Mouse (Mus musculus): ENCODE results near the gene Exosc9. TPM values are rescaled to one million over a fixed set of nuclear protein-coding genes. Genes with fewer than 3 reads are reported as not detected.
"Not testable (repeated sequence)": the region's sequence is repeated elsewhere in the genome, so short reads cannot be mapped to it uniquely, and the experiment has no call there.

The Exosc9 gene
- total and polyA plus RNA-seq, 3 experiments: 3.7 to 96.7 (median 40.9) TPM

GRCm38 (mm10) chr3:36563666-36564065, 11.3 kb downstream of the Exosc9 start:
- no peak for DNase-seq (ENCODE audit: low spot score)
- H3K36me3 ChIP-seq (replicated peaks): peaks cover 83% of the 10 kb centered on the region

GRCm38 (mm10) chr3:36569836-36570235, 17.4 kb downstream of the Exosc9 start:
- DNase-seq (ENCODE audit: low spot score): no peak
- H3K36me3 ChIP-seq (replicated peaks): peaks cover 50% of the 10 kb centered on the region
- peak overlapping the region; percentile 94; the same call in 1 of the 2 replicates for H3K4me3 ChIP-seq (ENCODE audit: low read depth, low read length)
- H3K4me1 ChIP-seq (ENCODE audit: insufficient read depth, low read depth, low read length): peaks cover 36% of the 10 kb centered on the region
- no peaks in the 10 kb centered on the region for H3K9me3 ChIP-seq (replicated peaks)
- ATAC-seq (ENCODE audit: extremely low read depth, insufficient number of reproducible peaks, low FRiP score, poor library complexity, severe bottlenecking): no peak
- TF ChIP-seq GATA1 (IDR thresholded peaks at IDR 0.05; ENCODE audit: borderline replicate concordance, low read length): no peak
- TF ChIP-seq POLR2AphosphoS5 (IDR thresholded peaks at IDR 0.05; ENCODE audit: insufficient replicate concordance, low read depth, low read length): no peak
- no peak for TF ChIP-seq GATA2 (IDR thresholded peaks at IDR 0.05; ENCODE audit: borderline replicate concordance, low read depth, low read length)
- no peak for TF ChIP-seq CTCF (IDR thresholded peaks at IDR 0.05; ENCODE audit: low read depth, low read length)
- no peak for TF ChIP-seq TAL1 (conservative IDR thresholded peaks at IDR 0.05; ENCODE audit: low read depth, low read length)
- no peaks in the 10 kb centered on the region for H3K27me3 ChIP-seq (ENCODE audit: insufficient read depth, low read length)

More at GRCm38 (mm10) chr3:36563666-36564065, 11.3 kb downstream of the Exosc9 start:
- Histone ChIP-seq H3K4me3 (ENCODE audit: low read depth, low read length) (no peak overlapping the region), H3K27me3 (ENCODE audit: insufficient read depth, low read length) (no peaks in the 10 kb centered on the region), H3K4me1 (ENCODE audit: insufficient read depth, low read depth, low read length) (peaks cover 17% of the 10 kb centered on the region), H3K9me3 (replicated peaks) (no peaks in the 10 kb centered on the region)
- no peak for TF ChIP-seq TAL1 (conservative IDR thresholded peaks at IDR 0.05; ENCODE audit: low read depth, low read length)
- no peak for TF ChIP-seq CTCF (IDR thresholded peaks at IDR 0.05; ENCODE audit: low read depth, low read length)
- TF ChIP-seq GATA1 (IDR thresholded peaks at IDR 0.05; ENCODE audit: borderline replicate concordance, low read length): no peak
- no peak for ATAC-seq (ENCODE audit: extremely low read depth, insufficient number of reproducible peaks, low FRiP score, poor library complexity, severe bottlenecking)

- Histone ChIP-seq H3K4me1 (ENCODE audit: insufficient read depth, low read depth, low read length) (peaks cover 35% of the 10 kb centered on the region), H3K36me3 (replicated peaks) (peaks cover 41% of the 10 kb centered on the region), H3K9me3 (replicated peaks) (no peaks in the 10 kb centered on the region), H3K27me3 (ENCODE audit: insufficient read depth, low read length) (no peaks in the 10 kb centered on the region), H3K4me3 (ENCODE audit: low read depth, low read length) (peak overlapping the region; percentile 94)
- ATAC-seq (ENCODE audit: extremely low read depth, insufficient number of reproducible peaks, low FRiP score, poor library complexity, severe bottlenecking): no peak
- DNase-seq (ENCODE audit: low spot score): peak; percentile 4
- no peak for TF ChIP-seq POLR2AphosphoS5 (IDR thresholded peaks at IDR 0.05; ENCODE audit: insufficient replicate concordance, low read depth, low read length)
- TF ChIP-seq GATA2 (IDR thresholded peaks at IDR 0.05; ENCODE audit: borderline replicate concordance, low read depth, low read length): no peak
- TF ChIP-seq TAL1 (conservative IDR thresholded peaks at IDR 0.05; ENCODE audit: low read depth, low read length): no peak
- no peak for TF ChIP-seq GATA1 (IDR thresholded peaks at IDR 0.05; ENCODE audit: borderline replicate concordance, low read length)
- no peak for TF ChIP-seq CTCF (IDR thresholded peaks at IDR 0.05; ENCODE audit: low read depth, low read length)
These were observed 19.0 kb downstream of the Exosc9 start for GRCm38 (mm10) chr3:36571361-36571826.

GRCm38 (mm10) chr3:36571827-36572378, 19.5 kb downstream of the Exosc9 start, which contains the start of gene Ccna2:
Gene Ccna2 (minus strand): TSS chr3:36572150.
- no peak for TF ChIP-seq TAL1 (conservative IDR thresholded peaks at IDR 0.05; ENCODE audit: low read depth, low read length)
- 0 out of 2 replicates have a peak, but pooled peaks have one; percentile 26 for TF ChIP-seq CTCF (IDR thresholded peaks at IDR 0.05; ENCODE audit: low read depth, low read length)
- TF ChIP-seq GATA2 (IDR thresholded peaks at IDR 0.05; ENCODE audit: borderline replicate concordance, low read depth, low read length): no peak
- DNase-seq (ENCODE audit: low spot score): peak; percentile 78
- no peaks in the 10 kb centered on the region for H3K27me3 ChIP-seq (ENCODE audit: insufficient read depth, low read length)
- H3K4me1 ChIP-seq (ENCODE audit: insufficient read depth, low read depth, low read length): peaks cover 33% of the 10 kb centered on the region
- peak within 1 kb of the TSS; percentile 94 for H3K4me3 ChIP-seq (ENCODE audit: low read depth, low read length)
- peak; percentile 98 for ATAC-seq (ENCODE audit: extremely low read depth, insufficient number of reproducible peaks, low FRiP score, poor library complexity, severe bottlenecking)
- H3K9me3 ChIP-seq (replicated peaks): no peaks in the 10 kb centered on the region
- peaks cover 35% of the 10 kb centered on the region for H3K36me3 ChIP-seq (replicated peaks)

GRCm38 (mm10) chr3:36598811-36599210, 46.4 kb downstream of the Exosc9 start:
- ATAC-seq (ENCODE audit: extremely low read depth, insufficient number of reproducible peaks, low FRiP score, poor library complexity, severe bottlenecking) (no peak), DNase-seq (ENCODE audit: low spot score) (no peak)
- TF ChIP-seq POLR2AphosphoS5 (IDR thresholded peaks at IDR 0.05; ENCODE audit: insufficient replicate concordance, low read depth, low read length) (no peak), CTCF (IDR thresholded peaks at IDR 0.05; ENCODE audit: low read depth, low read length) (no peak), TAL1 (conservative IDR thresholded peaks at IDR 0.05; ENCODE audit: low read depth, low read length) (no peak), GATA2 (IDR thresholded peaks at IDR 0.05; ENCODE audit: borderline replicate concordance, low read depth, low read length) (no peak), GATA1 (IDR thresholded peaks at IDR 0.05; ENCODE audit: borderline replicate concordance, low read length) (no peak)
- Histone ChIP-seq H3K27me3 (ENCODE audit: insufficient read depth, low read length) (no peaks in the 10 kb centered on the region), H3K36me3 (replicated peaks) (peaks cover 9% of the 10 kb centered on the region), H3K4me1 (ENCODE audit: insufficient read depth, low read depth, low read length) (no peaks in the 10 kb centered on the region), H3K9me3 (replicated peaks) (no peaks in the 10 kb centered on the region), H3K4me3 (ENCODE audit: low read depth, low read length) (no peak overlapping the region)

GRCm38 (mm10) chr3:36599773-36600172, 47.4 kb downstream of the Exosc9 start:
- H3K9me3 ChIP-seq (replicated peaks); ATAC-seq (ENCODE audit: extremely low read depth, insufficient number of reproducible peaks, low FRiP score, poor library complexity, severe bottlenecking); H3K4me3 ChIP-seq (ENCODE audit: low read depth, low read length); H3K27me3 ChIP-seq (ENCODE audit: insufficient read depth, low read length); H3K4me1 ChIP-seq (ENCODE audit: insufficient read depth, low read depth, low read length); DNase-seq (ENCODE audit: low spot score): not testable (repeated sequence)
- peaks cover 11% of the 10 kb centered on the region for H3K36me3 ChIP-seq (replicated peaks)

All from G1E (cell line).